Mouse (Mus musculus) hindbrain, embryonic 14.5 days (tissue): ENCODE measurements around the gene Srp68. TPM values are rescaled to one million over a fixed set of nuclear protein-coding genes. Genes with fewer than 3 reads are reported as not detected.
A peak's percentile ranks its signal among the peaks of the same experiment; 100 is the strongest.

Experiments used
- ATAC-seq: fragments of 200-750 bp; cut with Nextera tagmentation; 2 replicates; pipeline ENCODE4 v1.8.0; 2017; ENCODE audit warnings: moderate number of reproducible peaks, mild to moderate bottlenecking, moderate TSS enrichment, moderate library complexity; ENCODE audit not compliant: low FRiP score
- DNase-seq: peaks from one replicate; pipeline ENCODE4 v3.0.0-alpha.2; 2015; ENCODE audit warnings: low spot score
- H3K27ac ChIP-seq: fragments of 300-500 bp; sonication (generic); 2 replicates; pipeline ENCODE4 v1.5.1; 2014; ENCODE audit warnings: mild to moderate bottlenecking, moderate library complexity
- H3K27me3 ChIP-seq: fragments of 300-500 bp; sonication (generic); 2 replicates; pipeline ENCODE4 v1.6.1; 2014; ENCODE audit warnings: mild to moderate bottlenecking, low read length, mixed read lengths; ENCODE audit not compliant: control insufficient read depth, insufficient read depth
- H3K36me3 ChIP-seq: fragments of 300-500 bp; sonication (generic); replicated peaks from 2 replicates; pipeline ENCODE4 v1.6.1; 2014; ENCODE audit not compliant: control insufficient read depth, insufficient read depth
- H3K4me1 ChIP-seq: fragments of 300-500 bp; sonication (generic); replicated peaks from 2 replicates; pipeline ENCODE4 v1.6.1; 2014; ENCODE audit warnings: antibody characterized with exemption, low read length, mixed read lengths; ENCODE audit not compliant: control insufficient read depth, insufficient read depth
- H3K4me2 ChIP-seq: fragments of 300-500 bp; sonication (generic); replicated peaks from 2 replicates; pipeline ENCODE4 v1.6.1; 2014; ENCODE audit warnings: mild to moderate bottlenecking, moderate library complexity
- H3K4me3 ChIP-seq: fragments of 300-500 bp; sonication (generic); replicated peaks from 2 replicates; pipeline ENCODE4 v1.5.1; 2014; ENCODE audit warnings: mild to moderate bottlenecking, low read length
- H3K9ac ChIP-seq: fragments of 300-500 bp; sonication (generic); 2 replicates; pipeline ENCODE4 v1.6.1; 2014
- H3K9me3 ChIP-seq: fragments of 300-500 bp; sonication (generic); 2 replicates; pipeline ENCODE4 v1.6.1; 2016; ENCODE audit warnings: low read length; ENCODE audit not compliant: control insufficient read depth
- WGBS: fragments of 180-500 bp; shearing (Covaris S2); extraction: QIAGEN DNeasy Blood & Tissue Kit; methylation state at CpG from one replicate; pipeline ENCODE4 v1.1.7; 2014; 5-methylcytosine and 5-hydroxymethylcytosine counted together
- polyA plus RNA-seq: library from polyadenylated mRNA; unstranded; fragments of >200 nt; fragmentation: Nextera tagmentation; extraction: Ambion mirVana; gene quantifications from 2 replicates; pipeline ENCODE4 v1.2.1, GENCODE M21; 2014

The Srp68 gene
- polyA plus RNA-seq, 1 experiment from 2014 or later, result 52.0 TPM

DNA sequence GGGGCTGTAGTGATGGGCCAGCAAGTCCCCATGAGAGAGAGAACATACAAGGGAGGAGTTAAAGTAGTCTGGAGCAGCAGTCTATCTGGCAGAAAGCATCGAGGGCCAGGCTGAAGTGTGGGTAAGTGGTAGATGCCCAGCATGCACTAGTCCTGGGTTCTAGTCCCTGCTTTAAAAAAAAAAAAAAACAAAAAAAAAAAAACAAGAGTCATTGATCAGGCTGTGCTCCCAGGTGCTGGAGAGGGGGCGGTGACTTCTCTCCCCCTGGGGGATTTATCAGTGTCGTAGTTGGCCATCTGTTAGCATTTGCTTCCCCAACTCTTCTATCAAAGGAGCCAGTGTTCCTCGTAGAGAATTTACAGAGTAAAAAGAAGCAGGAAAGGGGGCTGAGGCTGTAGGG is 67.3 kb downstream of the Srp68 start:
- no peaks in the 10 kb centered on the region for H3K9me3 ChIP-seq
- H3K4me1 ChIP-seq, result no peaks in the 10 kb centered on the region
- H3K27me3 ChIP-seq, result no peaks in the 10 kb centered on the region
- DNase-seq, result no peak
- no peak for ATAC-seq
- no peak overlapping the region for H3K9ac ChIP-seq
- H3K4me2 ChIP-seq, result no peak overlapping the region
- peaks cover 41% of the 10 kb centered on the region for H3K36me3 ChIP-seq
- H3K27ac ChIP-seq, result no peak overlapping the region
- no peak overlapping the region for H3K4me3 ChIP-seq
- 72% methylated on average over 4 of the region's 4 CpGs for WGBS

DNA sequence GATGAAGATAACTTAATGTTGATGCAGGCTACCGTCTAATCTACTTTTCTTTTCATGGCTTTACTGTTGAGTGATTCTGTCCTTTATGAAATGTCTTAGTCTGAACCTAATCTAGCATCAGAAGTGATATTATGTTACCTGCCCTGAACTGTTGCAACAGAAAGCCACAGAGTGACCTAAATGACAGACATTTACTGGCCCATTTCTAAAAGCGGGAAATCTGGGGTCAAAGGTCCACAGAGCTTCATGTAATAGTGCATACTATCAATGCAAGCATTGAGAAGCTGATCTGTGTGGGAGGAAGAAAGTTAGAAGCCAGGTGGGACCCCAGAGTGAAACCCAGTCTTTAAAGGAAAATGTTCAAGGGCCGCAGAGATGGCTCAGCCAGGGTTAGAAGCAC is 70.9 kb downstream of the Srp68 start:
- no peak for DNase-seq
- WGBS, result 95% methylated on average over 3 of the region's 3 CpGs
- H3K9ac ChIP-seq, result no peak overlapping the region
- no peak for ATAC-seq
- H3K4me2 ChIP-seq, result no peak overlapping the region
- no peak overlapping the region for H3K27ac ChIP-seq
- H3K4me3 ChIP-seq, result no peak overlapping the region
- no peaks in the 10 kb centered on the region for H3K27me3 ChIP-seq
- H3K9me3 ChIP-seq, result no peaks in the 10 kb centered on the region
- peaks cover 37% of the 10 kb centered on the region for H3K36me3 ChIP-seq
- 0 out of 2 replicates have a peak, but pooled peaks cover 5% of the 10 kb centered on the region for H3K4me1 ChIP-seq

DNA sequence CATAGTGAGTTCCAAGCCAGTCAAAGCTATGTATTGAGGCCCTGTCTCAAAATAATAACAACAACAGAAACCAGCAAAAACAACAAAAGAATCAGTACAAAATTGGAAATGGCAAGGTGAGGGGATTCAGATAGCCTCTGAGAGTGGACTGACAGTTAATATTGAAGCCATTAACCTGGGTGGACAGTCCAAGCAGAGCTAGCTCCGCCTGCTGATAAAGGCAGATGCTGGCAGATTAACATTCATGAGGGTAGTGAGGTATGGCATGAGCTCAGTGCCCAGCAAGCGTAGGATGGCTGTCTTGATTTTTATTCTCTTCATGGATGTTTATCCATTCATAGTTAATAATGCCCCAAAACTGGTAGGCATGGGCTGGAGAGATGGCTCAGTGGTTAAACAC is 72.9 kb downstream of the Srp68 start:
- Histone ChIP-seq H3K27me3 (no peaks in the 10 kb centered on the region), H3K4me1 (peaks cover 16% of the 10 kb centered on the region), H3K4me3 (no peak overlapping the region), H3K9ac (no peak overlapping the region), H3K36me3 (peaks cover 31% of the 10 kb centered on the region), H3K9me3 (no peaks in the 10 kb centered on the region), H3K27ac (no peak overlapping the region), H3K4me2 (no peak overlapping the region)
- ATAC-seq (no peak), DNase-seq (no peak)
- WGBS, result 91% methylated on average over 2 of the region's 2 CpGs

DNA sequence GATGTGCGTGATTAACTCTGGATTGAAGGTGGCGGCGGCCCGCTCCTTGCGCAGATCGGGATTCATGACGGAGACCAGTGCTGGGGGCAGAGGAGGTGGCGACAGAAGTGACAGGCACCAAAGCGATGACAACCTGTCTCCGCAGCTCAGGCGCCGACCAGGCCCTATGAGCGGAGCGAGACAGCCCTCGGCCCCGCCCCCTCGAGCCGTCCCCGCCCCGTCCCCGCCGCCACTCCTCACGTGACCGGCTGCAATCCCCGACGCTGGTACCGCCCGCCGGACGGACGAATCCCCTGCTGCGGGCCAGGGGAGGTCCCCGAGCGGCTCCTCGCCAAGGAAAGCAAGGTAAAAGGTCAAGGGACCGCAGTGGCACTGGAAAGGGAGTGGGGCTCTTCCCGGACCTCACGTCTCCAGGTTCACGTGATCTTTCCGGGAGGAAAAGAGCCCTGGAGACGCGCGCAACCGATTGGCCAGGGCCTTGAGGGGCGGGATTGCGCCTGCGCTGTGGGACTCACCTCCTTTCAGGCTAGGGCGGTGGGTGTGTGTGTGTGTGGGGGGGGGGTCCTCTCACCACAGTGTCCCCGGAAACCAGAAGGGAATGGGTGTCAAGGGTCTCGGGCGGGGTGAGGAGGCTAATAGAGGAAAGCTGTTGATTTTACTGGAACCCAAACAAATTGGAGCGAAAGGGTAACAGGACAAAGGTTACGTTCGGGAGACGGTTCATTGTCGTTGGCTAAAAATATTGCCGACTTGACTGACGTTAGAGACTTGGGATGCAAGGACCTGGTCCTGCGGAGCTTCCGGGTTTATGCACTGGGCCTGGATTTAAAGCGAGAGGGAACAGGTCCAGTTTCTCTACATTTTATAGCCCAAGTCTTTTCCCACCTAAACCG is 75.1 kb downstream of the Srp68 start, which contains the start of the genes Ten1 and Acox1:
Gene Ten1 (plus strand): TSS at position 217 of the 893 bp plus-strand sequence.
Gene Acox1 (minus strand): TSS at position 407 of the 893 bp plus-strand sequence.
- Histone ChIP-seq H3K27me3 (no peaks in the 10 kb centered on the region), H3K4me3 (peak within 1 kb of the TSS; percentile 60), H3K9me3 (no peaks in the 10 kb centered on the region), H3K4me2 (peak within 1 kb of the TSS; percentile 78), H3K27ac (peak within 1 kb of the TSS; percentile 97), H3K4me1 (peaks cover 22% of the 10 kb centered on the region), H3K36me3 (peaks cover 23% of the 10 kb centered on the region), H3K9ac (peak within 1 kb of the TSS; percentile 79)
- DNase-seq, result peak; percentile 97
- WGBS, result under 1% methylated on average over 61 of the region's 62 CpGs
- peak; percentile 97 for ATAC-seq

DNA sequence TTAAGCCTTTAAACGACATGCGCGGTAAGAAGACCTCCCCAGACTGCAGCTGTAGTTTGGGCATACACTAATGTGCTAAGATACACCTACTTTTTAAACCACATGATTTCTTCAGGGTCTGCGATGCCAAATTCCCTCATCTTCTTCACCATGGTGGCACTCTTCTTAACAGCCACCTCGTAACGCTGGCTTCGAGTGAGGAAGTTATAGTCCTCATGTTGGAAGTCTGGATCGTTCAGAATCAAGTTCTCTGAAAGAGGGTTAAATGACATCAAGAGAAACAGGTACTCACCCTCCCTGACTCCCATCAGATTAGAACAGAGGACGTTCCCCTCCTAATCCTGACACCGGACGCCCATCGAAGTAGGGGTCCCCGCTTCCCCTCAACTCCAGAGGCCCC is 75.9 kb downstream of the Srp68 start:
- Histone ChIP-seq H3K4me2 (peak overlapping the region; percentile 78), H3K9ac (peak overlapping the region; percentile 79), H3K4me3 (peak overlapping the region; percentile 60), H3K27ac (peak overlapping the region; percentile 97), H3K9me3 (no peaks in the 10 kb centered on the region), H3K27me3 (no peaks in the 10 kb centered on the region), H3K36me3 (peaks cover 21% of the 10 kb centered on the region), H3K4me1 (peaks cover 22% of the 10 kb centered on the region)
- no peak for DNase-seq
- ATAC-seq, result no peak
- 24% methylated on average over 13 of the region's 13 CpGs for WGBS

DNA sequence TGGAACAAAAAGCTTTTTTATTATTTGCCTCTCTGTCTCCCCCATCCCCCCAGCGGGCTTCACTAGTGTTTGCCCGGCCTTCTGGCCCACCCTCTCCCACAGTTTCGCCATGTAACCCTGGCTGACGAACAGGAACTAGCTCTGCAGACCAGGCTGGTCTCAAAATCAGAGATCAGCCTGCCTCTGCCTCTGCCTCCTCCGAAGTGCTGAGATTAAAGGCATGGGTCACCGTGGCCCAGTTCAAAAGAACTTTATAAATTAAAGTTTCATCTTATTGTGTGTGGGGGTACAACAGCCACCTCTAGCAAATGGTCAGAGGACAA is 76.5 kb downstream of the Srp68 start:
- Histone ChIP-seq H3K4me1 (peaks cover 22% of the 10 kb centered on the region), H3K9ac (no peak overlapping the region), H3K36me3 (peaks cover 21% of the 10 kb centered on the region), H3K9me3 (no peaks in the 10 kb centered on the region), H3K27me3 (no peaks in the 10 kb centered on the region), H3K4me2 (peak overlapping the region; percentile 78), H3K27ac (no peak overlapping the region), H3K4me3 (peak overlapping the region; percentile 60)
- DNase-seq (no peak), ATAC-seq (no peak)
- 90% methylated on average over 6 of the region's 6 CpGs for WGBS

DNA sequence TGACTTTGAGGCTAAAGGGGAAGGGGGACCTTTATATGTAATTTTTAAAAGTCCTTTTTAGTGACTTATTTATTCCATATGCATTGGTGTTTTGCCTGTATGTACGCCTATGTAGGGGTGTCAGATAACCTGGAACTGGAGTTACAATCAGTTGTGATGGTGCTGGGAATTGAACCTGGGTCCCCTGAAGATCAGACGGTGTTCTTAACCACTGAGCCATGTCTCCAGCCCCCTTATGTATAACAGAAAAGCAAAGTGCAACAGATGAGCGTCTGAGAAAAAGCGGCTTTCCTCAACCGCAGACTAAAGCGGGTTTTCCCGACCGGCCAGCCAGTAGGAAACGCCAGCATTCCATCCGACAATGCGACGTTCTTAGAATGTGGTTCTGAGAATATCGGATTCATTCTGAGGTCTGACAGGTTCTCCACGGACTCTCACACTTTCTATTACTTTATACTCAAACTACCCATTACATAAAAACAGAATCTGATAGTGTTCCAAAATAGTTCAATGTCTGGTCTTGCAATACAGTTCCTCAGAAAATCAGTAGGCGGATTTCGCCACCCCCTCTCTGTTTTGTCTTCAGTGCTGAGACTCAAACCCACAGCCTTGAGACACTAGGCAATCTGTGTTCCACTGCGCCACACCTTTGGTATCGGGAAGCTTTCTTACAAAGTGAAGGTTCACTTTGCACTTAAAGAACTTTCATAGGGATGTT is 77.0 kb downstream of the Srp68 start:
- H3K36me3 ChIP-seq, result peaks cover 21% of the 10 kb centered on the region
- WGBS, result 95% methylated on average over 18 of the region's 18 CpGs
- ATAC-seq (no peak), DNase-seq (no peak)
- H3K4me2 ChIP-seq, result peak overlapping the region; percentile 78
- H3K27me3 ChIP-seq, result no peaks in the 10 kb centered on the region
- no peaks in the 10 kb centered on the region for H3K9me3 ChIP-seq
- H3K27ac ChIP-seq, result no peak overlapping the region
- H3K4me1 ChIP-seq, result peaks cover 22% of the 10 kb centered on the region
- H3K4me3 ChIP-seq, result no peak overlapping the region
- no peak overlapping the region for H3K9ac ChIP-seq

DNA sequence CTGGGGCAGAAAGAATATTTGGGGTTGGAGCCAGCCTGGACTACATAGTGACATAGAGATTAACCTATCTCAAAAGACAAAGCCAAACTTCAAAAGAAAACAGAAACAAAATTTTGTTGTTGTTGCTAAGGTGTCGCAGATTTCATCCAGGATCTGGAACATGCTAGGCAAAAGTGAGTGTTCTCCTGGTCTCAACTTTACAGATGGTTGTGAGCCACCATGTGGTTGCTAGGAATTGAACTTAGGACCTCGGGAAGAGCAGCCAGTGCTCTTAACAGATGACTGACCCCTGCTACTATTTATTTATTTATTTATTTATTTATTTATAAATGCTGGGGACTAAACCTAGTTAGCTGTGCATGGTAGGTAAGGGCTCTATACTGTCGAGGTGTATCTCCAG is 77.7 kb downstream of the Srp68 start:
- 97% methylated on average over 3 of the region's 3 CpGs for WGBS
- Histone ChIP-seq H3K9me3 (no peaks in the 10 kb centered on the region), H3K4me1 (peaks cover 22% of the 10 kb centered on the region), H3K27ac (no peak overlapping the region), H3K9ac (no peak overlapping the region), H3K27me3 (no peaks in the 10 kb centered on the region), H3K4me3 (no peak overlapping the region), H3K4me2 (no peak overlapping the region), H3K36me3 (peaks cover 23% of the 10 kb centered on the region)
- ATAC-seq, result no peak
- no peak for DNase-seq

DNA sequence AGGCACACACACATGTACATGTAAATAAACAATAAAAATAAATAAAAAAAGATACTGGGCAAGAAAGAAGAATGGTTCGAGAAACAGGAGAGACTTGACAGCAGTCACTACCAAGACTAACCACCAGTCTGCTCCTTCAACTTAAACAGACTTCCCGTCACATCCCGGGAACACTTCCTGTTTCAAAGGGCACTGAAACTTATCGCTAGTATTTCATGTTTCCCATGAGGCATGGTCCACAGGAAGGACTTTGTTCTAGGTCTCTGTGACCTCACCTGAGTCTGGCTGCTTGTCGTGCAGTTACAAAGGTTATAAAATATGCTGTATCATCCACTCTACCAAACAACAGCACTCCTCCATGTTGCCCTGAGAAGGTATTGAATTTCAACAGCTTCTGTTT is 78.8 kb downstream of the Srp68 start:
- WGBS, result 87% methylated on average over 5 of the region's 5 CpGs
- peaks cover 33% of the 10 kb centered on the region for H3K36me3 ChIP-seq
- peaks cover 22% of the 10 kb centered on the region for H3K4me1 ChIP-seq
- no peak overlapping the region for H3K4me3 ChIP-seq
- no peaks in the 10 kb centered on the region for H3K27me3 ChIP-seq
- H3K27ac ChIP-seq, result no peak overlapping the region
- no peak overlapping the region for H3K4me2 ChIP-seq
- ATAC-seq (no peak), DNase-seq (no peak)
- no peak overlapping the region for H3K9ac ChIP-seq
- no peaks in the 10 kb centered on the region for H3K9me3 ChIP-seq
